ENCODE assay signal across 28 mouse cellular contexts in the genomic region with DNA sequence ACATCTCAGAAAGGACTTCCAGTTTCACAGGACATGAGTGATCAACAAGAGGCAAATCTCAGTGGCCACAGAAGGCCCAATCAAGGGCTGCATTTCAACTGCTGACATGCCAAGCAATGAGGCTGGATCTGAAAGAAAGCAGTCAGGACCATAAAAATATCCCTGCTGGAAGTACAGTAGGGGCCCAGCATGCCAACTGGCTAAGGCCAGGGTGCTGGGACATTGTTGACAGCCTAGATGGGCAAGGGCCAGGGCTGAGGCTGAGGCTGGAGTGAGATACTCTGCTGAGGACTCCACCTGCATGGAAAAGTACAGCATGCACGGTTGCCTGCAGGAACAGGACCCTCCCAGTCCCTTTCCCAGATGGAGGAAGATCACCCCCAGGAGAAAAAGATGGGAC. TPM values are rescaled to one million over a fixed set of nuclear protein-coding genes. Genes with fewer than 3 reads are reported as not detected.
DNase-seq lines count a peak whose midpoint lies in the region; ATAC-seq lines count a peak whose summit lies in the region.
"Had no signal": no experiment of that assay in that cellular context is flagged by ENCODE, and none has a peak within 500 bp of the region (broad histone marks: within the 10 kb centered on the region; RNA-seq: fewer than 3 reads in every experiment).

No protein-coding gene starts in this region.

- H3K4me3 ChIP-seq in heart, embryonic 11.5 days (ENCODE audit: low read depth, low read length), result no peak overlapping the region
- no peak overlapping the region for H3K4me3 ChIP-seq in neural tube, embryonic 15.5 days (replicated peaks)
- H3K4me3 ChIP-seq: forebrain, embryonic 13.5 days; midbrain, embryonic 12.5 days; myocyte; neural tube, embryonic 12.5 days had no signal

- no peaks in the 10 kb centered on the region for H3K4me1 ChIP-seq in heart, embryonic 11.5 days (ENCODE audit: control insufficient read depth, insufficient read depth, low read length)
- no peaks in the 10 kb centered on the region for H3K4me1 ChIP-seq in neural tube, embryonic 15.5 days
- H3K4me1 ChIP-seq: neural tube, embryonic 12.5 days had no signal

- no peaks in the 10 kb centered on the region for H3K36me3 ChIP-seq in heart, embryonic 11.5 days (ENCODE audit: control insufficient read depth, insufficient read depth, low read length)
- H3K36me3 ChIP-seq in neural tube, embryonic 15.5 days, result no peaks in the 10 kb centered on the region
- H3K36me3 ChIP-seq: midbrain, embryonic 12.5 days; neural tube, embryonic 12.5 days had no signal

- no peak overlapping the region for H3K4me2 ChIP-seq in heart, embryonic 11.5 days
- H3K4me2 ChIP-seq in neural tube, embryonic 15.5 days, result no peak overlapping the region
- H3K4me2 ChIP-seq: forebrain, embryonic 13.5 days; midbrain, embryonic 12.5 days; neural tube, embryonic 12.5 days had no signal

- H3K9me3 ChIP-seq in heart, embryonic 11.5 days (replicated peaks; ENCODE audit: control insufficient read depth, low read length), result no peaks in the 10 kb centered on the region
- H3K9me3 ChIP-seq in neural tube, embryonic 15.5 days (replicated peaks), result no peaks in the 10 kb centered on the region
- H3K9me3 ChIP-seq: forebrain, embryonic 13.5 days; midbrain, embryonic 12.5 days; neural tube, embryonic 12.5 days had no signal

- WGBS in heart, embryonic 11.5 days (ENCODE audit: insufficient replicate concordance), result 74% methylated on average over 1 of the region's 1 CpGs
- 95% methylated on average over 1 of the region's 1 CpGs for WGBS in neural tube, embryonic 15.5 days

- ATAC-seq in heart, embryonic 11.5 days (replicated peaks; ENCODE audit: insufficient number of reproducible peaks, low FRiP score, low TSS enrichment), result no peak
- no peak for ATAC-seq in neural tube, embryonic 15.5 days (ENCODE audit: low FRiP score)
- ATAC-seq: forebrain, embryonic 13.5 days; hindbrain, embryonic 16.5 days; Patski had no signal

- no peaks in the 10 kb centered on the region for H3K27me3 ChIP-seq in heart, embryonic 11.5 days (ENCODE audit: control insufficient read depth, insufficient read depth, low read length)
- 0 out of 2 replicates have a peak, but pooled peaks cover 2% of the 10 kb centered on the region for H3K27me3 ChIP-seq in neural tube, embryonic 15.5 days (replicated peaks)
- H3K27me3 ChIP-seq: forebrain, embryonic 13.5 days; midbrain, embryonic 12.5 days; neural tube, embryonic 12.5 days; Patski had no signal

- peak; percentile 98 for DNase-seq in heart, adult 11 months
- DNase-seq in gastrocnemius, postnatal 14 days, result peak; percentile 30
- DNase-seq in heart, adult 9 months (ENCODE audit: low spot score in 2 of 2), result peak; percentile 71 to 74
- DNase-seq in heart, postnatal 36 days, result peak; percentile 52 to 60
- no peak for DNase-seq in frontal cortex, adult 2 months (ENCODE audit: extremely low spot score in 1 of 2, low spot score in 1 of 2)
- DNase-seq: adrenal gland, postnatal 10 days; cerebellum, adult 8-10 months; cerebellum, postnatal 36 days; kidney, adult 8-10 months; liver; lung, adult 2 months; lung, postnatal 14 days; right cerebral cortex, postnatal 4 days; thymus, adult 18-20 months; thymus, postnatal 25 days had no signal

- no peak overlapping the region for H3K9ac ChIP-seq in heart, embryonic 11.5 days (ENCODE audit: low read depth, low read length)
- no peak overlapping the region for H3K9ac ChIP-seq in neural tube, embryonic 15.5 days (replicated peaks)
- H3K9ac ChIP-seq: forebrain, embryonic 13.5 days; liver, embryonic 14.5 days; midbrain, embryonic 12.5 days; neural tube, embryonic 12.5 days had no signal

- intact Hi-C loops in gastrocnemius, postnatal 14 days (cut with DNase I; ENCODE audit: low total_unique reads), result no loop called here
- intact Hi-C loops in heart, postnatal 36 days (cut with DNase I), result no loop called here

- H3K27ac ChIP-seq in heart, embryonic 11.5 days (ENCODE audit: low read depth, low read length), result no peak overlapping the region
- H3K27ac ChIP-seq in neural tube, embryonic 15.5 days (replicated peaks), result no peak overlapping the region
- H3K27ac ChIP-seq: forebrain, embryonic 13.5 days; kidney, postnatal 0 days; liver, embryonic 14.5 days; midbrain, embryonic 12.5 days; neural tube, embryonic 12.5 days; stomach, postnatal 0 days had no signal

RNA-seq across cellular contexts. Expression of gene Cpxm2, which starts 42.0 kb away (rescaled TPM):
- polyA plus RNA-seq in heart, embryonic 11.5 days (2014; fragmentation: Nextera tagmentation; extraction: Ambion mirVana), result 0.10 TPM in 1 of 2 replicates, not detected in the other
- 10 to 100 TPM; 12.7 to 13.3 TPM for total RNA-seq in gastrocnemius, postnatal 14 days (2021)
- total RNA-seq in heart, postnatal 36 days (2021), result 1 to 10 TPM; 3.1 to 7.0 TPM
- polyA plus RNA-seq in neural tube, embryonic 15.5 days (2015; fragmentation: Nextera tagmentation; extraction: Ambion mirVana), result 1.3 and 1.4 TPM in 2 replicates
- polyA plus RNA-seq in frontal cortex, adult 2 months (2012; rRNA removed), result 2.2 and 2.5 TPM in 2 replicates
- total RNA-seq: megakaryocyte progenitor cell, adult 5-6 weeks; MEL had no signal
- polyA plus RNA-seq: myocyte, Patski had no signal

Comparison
In these comparisons a context has a peak if more than half of its experiments do, and no peak if none do; other contexts are left out.
1. DNase-seq: peak in heart, adult 11 months (single experiment), gastrocnemius, postnatal 14 days (single experiment), heart, adult 9 months (2 of 2) and heart, postnatal 36 days (2 of 2); none in frontal cortex, adult 2 months (0 of 2).